Mouse (Mus musculus) embryonic facial prominence, embryonic 13.5 days (tissue): Measurements from ENCODE around the gene Greb1. TPM values are rescaled to one million over a fixed set of nuclear protein-coding genes. Genes with fewer than 3 reads are reported as not detected.
"Not testable (repeated sequence)": the region's sequence is repeated elsewhere in the genome, so short reads cannot be mapped to it uniquely, and the experiment has no call there.

Source experiments
- ATAC-seq: fragments of 200-750 bp; cut with Nextera tagmentation; 2 replicates; pipeline ENCODE4 v1.8.0; 2017; ENCODE audit warnings: low read depth; ENCODE audit not compliant: insufficient number of reproducible peaks, insufficient read depth, low FRiP score, low TSS enrichment
- H3K27ac ChIP-seq: fragments of 300-500 bp; sonication (generic); 2 replicates; pipeline ENCODE4 v1.5.1; 2015; ENCODE audit warnings: moderate library complexity, mild to moderate bottlenecking, inconsistent platforms
- H3K27me3 ChIP-seq: fragments of 300-500 bp; sonication (generic); 2 replicates; pipeline ENCODE4 v1.6.1; 2015; ENCODE audit warnings: mild to moderate bottlenecking, inconsistent platforms
- H3K36me3 ChIP-seq: fragments of 300-500 bp; sonication (generic); 2 replicates; pipeline ENCODE4 v1.6.1; 2015; ENCODE audit warnings: mild to moderate bottlenecking, inconsistent platforms
- H3K4me1 ChIP-seq: fragments of 300-500 bp; sonication (generic); 2 replicates; pipeline ENCODE4 v1.6.1; 2015; ENCODE audit warnings: inconsistent platforms
- H3K4me2 ChIP-seq: fragments of 300-500 bp; sonication (generic); 2 replicates; pipeline ENCODE4 v1.6.1; 2015; ENCODE audit warnings: moderate library complexity, mild to moderate bottlenecking, inconsistent platforms
- H3K4me3 ChIP-seq: fragments of 300-500 bp; sonication (generic); 2 replicates; pipeline ENCODE4 v1.5.1; 2015; ENCODE audit warnings: mild to moderate bottlenecking, inconsistent platforms
- H3K9ac ChIP-seq: fragments of 300-500 bp; sonication (generic); 2 replicates; pipeline ENCODE4 v1.6.1; 2015; ENCODE audit warnings: mild to moderate bottlenecking, inconsistent platforms
- H3K9me3 ChIP-seq: fragments of 300-500 bp; sonication (generic); 2 replicates; pipeline ENCODE4 v1.6.1; 2016; ENCODE audit warnings: inconsistent platforms
- WGBS: fragments of 180-500 bp; shearing (Covaris S2); methylation state at CpG from one replicate; pipeline ENCODE4 v1.1.7; 2015; ENCODE audit warnings: mixed read lengths; 5-methylcytosine and 5-hydroxymethylcytosine counted together
- polyA plus RNA-seq: library from polyadenylated mRNA; unstranded; fragments of >200 nt; fragmentation: Nextera tagmentation; extraction: Ambion mirVana; gene quantifications from 2 replicates; pipeline ENCODE4 v1.2.1, GENCODE M21; 2015

Greb1 gene
- polyA plus RNA-seq, 1 experiment from 2014 or later: 2.8 TPM

- no peak overlapping the region for H3K27ac ChIP-seq
- H3K36me3 ChIP-seq: no peaks in the 10 kb centered on the region
- WGBS: 70% methylated on average over 3 of the region's 3 CpGs
- H3K4me1 ChIP-seq: peaks cover 16% of the 10 kb centered on the region
- H3K9ac ChIP-seq: no peak overlapping the region
- H3K4me2 ChIP-seq: no peak overlapping the region
- H3K4me3 ChIP-seq: no peak overlapping the region
- no peak for ATAC-seq
- H3K27me3 ChIP-seq: no peaks in the 10 kb centered on the region
- H3K9me3 ChIP-seq: no peaks in the 10 kb centered on the region
These were observed 74.5 kb downstream of the Greb1 start for GRCm38 (mm10) chr12:16726229-16726628.

- ATAC-seq: no peak
- Histone ChIP-seq H3K27ac (no peak overlapping the region), H3K27me3 (no peaks in the 10 kb centered on the region), H3K9ac (no peak overlapping the region), H3K4me2 (no peak overlapping the region), H3K9me3 (no peaks in the 10 kb centered on the region), H3K36me3 (no peaks in the 10 kb centered on the region), H3K4me1 (peaks cover 11% of the 10 kb centered on the region), H3K4me3 (no peak overlapping the region)
- 19% methylated on average over 3 of the region's 3 CpGs for WGBS
These were observed 77.1 kb downstream of the Greb1 start for GRCm38 (mm10) chr12:16723601-16724000.

- ATAC-seq: no peak
- Histone ChIP-seq H3K27ac (no peak overlapping the region), H3K36me3 (no peaks in the 10 kb centered on the region; the same call in 1 of the 2 replicates), H3K9ac (no peak overlapping the region), H3K4me2 (no peak overlapping the region), H3K27me3 (no peaks in the 10 kb centered on the region), H3K9me3 (no peaks in the 10 kb centered on the region), H3K4me3 (no peak overlapping the region), H3K4me1 (peaks cover 7% of the 10 kb centered on the region)
- WGBS: 45% methylated on average over 8 of the region's 8 CpGs
These were observed 81.9 kb downstream of the Greb1 start for GRCm38 (mm10) chr12:16718660-16719315.

GRCm38 (mm10) chr12:16717653-16718052, 83.0 kb downstream of the Greb1 start:
- ATAC-seq: no peak
- H3K36me3 ChIP-seq: no peaks in the 10 kb centered on the region; the same call in 1 of the 2 replicates
- H3K9me3 ChIP-seq: no peaks in the 10 kb centered on the region
- 55% methylated on average over 1 of the region's 1 CpGs for WGBS
- no peak overlapping the region for H3K9ac ChIP-seq
- no peaks in the 10 kb centered on the region for H3K4me1 ChIP-seq
- H3K4me2 ChIP-seq: no peak overlapping the region
- H3K27ac ChIP-seq: no peak overlapping the region
- no peaks in the 10 kb centered on the region for H3K27me3 ChIP-seq
- no peak overlapping the region for H3K4me3 ChIP-seq

GRCm38 (mm10) chr12:16714616-16715015, 86.1 kb downstream of the Greb1 start:
- H3K27me3 ChIP-seq: no peaks in the 10 kb centered on the region
- H3K4me3 ChIP-seq: no peak overlapping the region
- H3K36me3 ChIP-seq: peaks cover 4% of the 10 kb centered on the region; the same call in 1 of the 2 replicates
- no peak overlapping the region for H3K27ac ChIP-seq
- no peak overlapping the region for H3K9ac ChIP-seq
- no peaks in the 10 kb centered on the region for H3K4me1 ChIP-seq
- WGBS: 89% methylated on average over 10 of the region's 10 CpGs
- no peak for ATAC-seq
- no peaks in the 10 kb centered on the region for H3K9me3 ChIP-seq
- no peak overlapping the region for H3K4me2 ChIP-seq

GRCm38 (mm10) chr12:16698691-16699090, 102.0 kb downstream of the Greb1 start:
- Histone ChIP-seq H3K27ac (no peak overlapping the region), H3K9me3 (no peaks in the 10 kb centered on the region), H3K9ac (no peak overlapping the region), H3K27me3 (no peaks in the 10 kb centered on the region), H3K4me3 (no peak overlapping the region), H3K36me3 (0 out of 2 replicates have a peak, but pooled peaks cover 14% of the 10 kb centered on the region), H3K4me1 (no peaks in the 10 kb centered on the region), H3K4me2 (no peak overlapping the region)
- WGBS: 79% methylated on average over 1 of the region's 1 CpGs
- ATAC-seq: no peak

GRCm38 (mm10) chr12:16696146-16696545, 104.5 kb downstream of the Greb1 start:
- Histone ChIP-seq H3K4me1 (no peaks in the 10 kb centered on the region), H3K9ac (no peak overlapping the region), H3K4me3 (no peak overlapping the region), H3K9me3 (no peaks in the 10 kb centered on the region), H3K4me2 (no peak overlapping the region), H3K36me3 (0 out of 2 replicates have a peak, but pooled peaks cover 14% of the 10 kb centered on the region), H3K27ac (no peak overlapping the region), H3K27me3 (no peaks in the 10 kb centered on the region)
- ATAC-seq: no peak
- WGBS: 89% methylated on average over 13 of the region's 13 CpGs

GRCm38 (mm10) chr12:16695252-16695651, 105.4 kb downstream of the Greb1 start:
- WGBS: 95% methylated on average over 7 of the region's 8 CpGs
- H3K4me1 ChIP-seq: not testable (repeated sequence)

GRCm38 (mm10) chr12:16694783-16695182, 105.9 kb downstream of the Greb1 start:
- WGBS: 45% methylated on average over 5 of the region's 5 CpGs
- Histone ChIP-seq H3K36me3 (0 out of 2 replicates have a peak, but pooled peaks cover 15% of the 10 kb centered on the region), H3K9ac (no peak overlapping the region), H3K4me3 (no peak overlapping the region), H3K27me3 (no peaks in the 10 kb centered on the region), H3K4me1 (no peaks in the 10 kb centered on the region), H3K4me2 (no peak overlapping the region), H3K27ac (no peak overlapping the region), H3K9me3 (no peaks in the 10 kb centered on the region)
- ATAC-seq: no peak

More at GRCm38 (mm10) chr12:16695252-16695651, 105.4 kb downstream of the Greb1 start:
- not testable (repeated sequence) for H3K4me2 ChIP-seq, H3K9ac ChIP-seq, H3K4me3 ChIP-seq, H3K27me3 ChIP-seq, ATAC-seq, H3K9me3 ChIP-seq, H3K27ac ChIP-seq
- H3K36me3 ChIP-seq: 0 out of 2 replicates have a peak, but pooled peaks cover 14% of the 10 kb centered on the region

- H3K4me1 ChIP-seq: no peaks in the 10 kb centered on the region
- H3K9me3 ChIP-seq: no peaks in the 10 kb centered on the region
- H3K27ac ChIP-seq: no peak overlapping the region
- no peaks in the 10 kb centered on the region for H3K27me3 ChIP-seq
- H3K4me2 ChIP-seq: no peak overlapping the region
- 0 out of 2 replicates have a peak, but pooled peaks cover 7% of the 10 kb centered on the region for H3K36me3 ChIP-seq
- no peak for ATAC-seq
- no peak overlapping the region for H3K4me3 ChIP-seq
- 94% methylated on average over 9 of the region's 9 CpGs for WGBS
- no peak overlapping the region for H3K9ac ChIP-seq
These were observed 110.1 kb downstream of the Greb1 start for GRCm38 (mm10) chr12:16690631-16691030.

GRCm38 (mm10) chr12:16672246-16672645, 128.4 kb downstream of the Greb1 start:
- ATAC-seq: no peak
- Histone ChIP-seq H3K36me3 (0 out of 2 replicates have a peak, but pooled peaks cover 6% of the 10 kb centered on the region), H3K4me2 (no peak overlapping the region), H3K4me3 (no peak overlapping the region), H3K27ac (no peak overlapping the region), H3K9ac (no peak overlapping the region), H3K4me1 (peaks cover 5% of the 10 kb centered on the region; the same call in 1 of the 2 replicates), H3K9me3 (no peaks in the 10 kb centered on the region), H3K27me3 (no peaks in the 10 kb centered on the region)
- 92% methylated on average over 10 of the region's 10 CpGs for WGBS

- Histone ChIP-seq H3K9ac (no peak overlapping the region), H3K4me2 (no peak overlapping the region), H3K9me3 (no peaks in the 10 kb centered on the region), H3K4me1 (peaks cover 5% of the 10 kb centered on the region; the same call in 1 of the 2 replicates), H3K27ac (no peak overlapping the region), H3K36me3 (0 out of 2 replicates have a peak, but pooled peaks cover 3% of the 10 kb centered on the region), H3K4me3 (no peak overlapping the region), H3K27me3 (no peaks in the 10 kb centered on the region)
- no peak for ATAC-seq
- whole genome bisulfite sequencing: 46% methylated on average over 3 of the region's 3 CpGs
These were observed 131.5 kb downstream of the Greb1 start for GRCm38 (mm10) chr12:16669176-16669575.
